Mouse (Mus musculus) heart, postnatal 0 days (tissue): ENCODE measurements at regions not wholly inside any gene's neighbourhood (a gene's known extent, or its start where the extent isn't known, plus 50 kb on each side); places are given as distances from the start of the nearest gene placed in this dataset.

Source experiments
- ATAC-seq: fragments of 200-750 bp; cut with Nextera tagmentation; 2 replicates; pipeline ENCODE4 v1.8.0; 2017; ENCODE audit warnings: low read depth, moderate number of reproducible peaks, moderate library complexity; ENCODE audit not compliant: insufficient read depth
- DNase-seq: peaks from one replicate; pipeline ENCODE4 v3.0.0-alpha.2; 2016; ENCODE audit warnings: low spot score
- H3K27ac ChIP-seq: fragments of 300-500 bp; sonication (generic); 2 replicates; pipeline ENCODE4 v1.5.1; 2014; ENCODE audit warnings: low read depth, mild to moderate bottlenecking
- H3K27me3 ChIP-seq: fragments of 300-500 bp; sonication (generic); 2 replicates; pipeline ENCODE4 v1.6.1; 2014; ENCODE audit warnings: low read length, mixed read lengths; ENCODE audit not compliant: control insufficient read depth, insufficient read depth
- H3K36me3 ChIP-seq: fragments of 300-500 bp; sonication (generic); replicated peaks from 2 replicates; pipeline ENCODE4 v1.6.1; 2014; ENCODE audit warnings: low read length, mixed read lengths; ENCODE audit not compliant: control insufficient read depth, insufficient read depth
- H3K4me1 ChIP-seq: fragments of 300-500 bp; sonication (generic); 2 replicates; pipeline ENCODE4 v1.6.1; 2014; ENCODE audit warnings: antibody characterized with exemption; ENCODE audit not compliant: control insufficient read depth, insufficient read depth
- H3K4me2 ChIP-seq: fragments of 300-500 bp; sonication (generic); 2 replicates; pipeline ENCODE4 v1.6.1; 2014; ENCODE audit warnings: low read depth, mild to moderate bottlenecking, low read length, moderate library complexity
- H3K4me3 ChIP-seq: fragments of 300-500 bp; sonication (generic); 2 replicates; pipeline ENCODE4 v1.5.1; 2014; ENCODE audit warnings: low read depth, low read length
- H3K9ac ChIP-seq: fragments of 300-500 bp; sonication (generic); replicated peaks from 2 replicates; pipeline ENCODE4 v1.6.1; 2014; ENCODE audit warnings: low read depth, low read length, mixed read lengths
- H3K9me3 ChIP-seq: fragments of 300-500 bp; sonication (generic); replicated peaks from 2 replicates; pipeline ENCODE4 v1.6.1; 2016; ENCODE audit warnings: low read length; ENCODE audit not compliant: control insufficient read depth
- CTCF ChIP-seq: IDR thresholded peaks from 2 replicates; pipeline ENCODE4 v1.5.1; 2016; ENCODE audit warnings: antibody characterized with exemption, control low read depth, low read depth
- EP300 ChIP-seq: IDR thresholded peaks from 2 replicates; pipeline ENCODE4 v1.6.1; 2016; ENCODE audit warnings: antibody characterized with exemption, low read depth
- WGBS: fragments of 180-500 bp; shearing (Covaris S2); extraction: QIAGEN DNeasy Blood & Tissue Kit; methylation state at CpG from one replicate; pipeline ENCODE4 v1.1.7; 2014; 5-methylcytosine and 5-hydroxymethylcytosine counted together

- Histone ChIP-seq H3K9ac (no peak overlapping the region), H3K4me1 (no peaks in the 10 kb centered on the region), H3K27me3 (no peaks in the 10 kb centered on the region), H3K9me3 (no peaks in the 10 kb centered on the region), H3K27ac (no peak overlapping the region), H3K4me3 (no peak overlapping the region), H3K4me2 (no peak overlapping the region), H3K36me3 (no peaks in the 10 kb centered on the region)
- no peak for TF ChIP-seq EP300
- no peak for TF ChIP-seq CTCF
- 58% methylated on average over 10 of the region's 10 CpGs for WGBS
- DNase-seq, result no peak
- no peak for ATAC-seq
Observed at GRCm38 (mm10) chr1:57174289-57174890, 195.9 kb upstream of the Satb2 start.

- ATAC-seq, result no peak
- no peaks in the 10 kb centered on the region for H3K9me3 ChIP-seq
- no peak overlapping the region for H3K9ac ChIP-seq
- TF ChIP-seq CTCF (no peak), EP300 (no peak)
- H3K4me2 ChIP-seq, result no peak overlapping the region
- DNase-seq, result no peak
- H3K27ac ChIP-seq, result no peak overlapping the region
- no peaks in the 10 kb centered on the region for H3K36me3 ChIP-seq
- no peak overlapping the region for H3K4me3 ChIP-seq
- H3K4me1 ChIP-seq, result no peaks in the 10 kb centered on the region
- 74% methylated on average over 5 of the region's 5 CpGs for WGBS
- no peaks in the 10 kb centered on the region for H3K27me3 ChIP-seq
Observed at GRCm38 (mm10) chr1:57188796-57189319, 188.6 kb upstream of the 1700066M21Rik start.

GRCm38 (mm10) chr1:57201274-57201673, 176.1 kb upstream of the 1700066M21Rik start:
- Histone ChIP-seq H3K4me1 (no peaks in the 10 kb centered on the region), H3K27me3 (peaks cover 14% of the 10 kb centered on the region), H3K27ac (no peak overlapping the region), H3K4me3 (no peak overlapping the region), H3K4me2 (no peak overlapping the region), H3K9me3 (no peaks in the 10 kb centered on the region), H3K9ac (no peak overlapping the region), H3K36me3 (no peaks in the 10 kb centered on the region)
- 66% methylated on average over 6 of the region's 6 CpGs for WGBS
- DNase-seq (no peak), ATAC-seq (no peak)
- TF ChIP-seq CTCF (no peak), EP300 (no peak)

GRCm38 (mm10) chr1:57204331-57204730, 173.1 kb upstream of the 1700066M21Rik start:
- Histone ChIP-seq H3K9me3 (no peaks in the 10 kb centered on the region), H3K27ac (no peak overlapping the region), H3K9ac (no peak overlapping the region), H3K4me1 (no peaks in the 10 kb centered on the region), H3K36me3 (no peaks in the 10 kb centered on the region), H3K4me2 (no peak overlapping the region), H3K27me3 (peaks cover 21% of the 10 kb centered on the region), H3K4me3 (no peak overlapping the region)
- no peak for DNase-seq
- 56% methylated on average over 3 of the region's 3 CpGs for WGBS
- no peak for TF ChIP-seq EP300
- TF ChIP-seq CTCF, result no peak
- no peak for ATAC-seq

- Histone ChIP-seq H3K9me3 (no peaks in the 10 kb centered on the region), H3K27ac (no peak overlapping the region), H3K4me3 (no peak overlapping the region), H3K9ac (no peak overlapping the region), H3K4me1 (no peaks in the 10 kb centered on the region), H3K36me3 (no peaks in the 10 kb centered on the region), H3K4me2 (peak overlapping the region; percentile 21; the same call in 1 of the 2 replicates), H3K27me3 (peaks cover 21% of the 10 kb centered on the region)
- DNase-seq (peak; percentile 77), ATAC-seq (peak; percentile 49; the same call in 1 of the 2 replicates)
- TF ChIP-seq EP300, result no peak
- peak; percentile 75 for TF ChIP-seq CTCF
- WGBS, result 4% methylated on average over 9 of the region's 9 CpGs
Observed at GRCm38 (mm10) chr1:57205198-57205987, 172.0 kb upstream of the 1700066M21Rik start.
